Mouse (Mus musculus) induced T-regulatory cell, adult 2 months (primary cell): Measurements from ENCODE around the gene Apbb2.

Experiments used
- DNase-seq: peaks from one replicate; pipeline ENCODE4 v3.0.0-alpha.2; 2012; ENCODE audit warnings: low read depth

The Apbb2 gene

DNA sequence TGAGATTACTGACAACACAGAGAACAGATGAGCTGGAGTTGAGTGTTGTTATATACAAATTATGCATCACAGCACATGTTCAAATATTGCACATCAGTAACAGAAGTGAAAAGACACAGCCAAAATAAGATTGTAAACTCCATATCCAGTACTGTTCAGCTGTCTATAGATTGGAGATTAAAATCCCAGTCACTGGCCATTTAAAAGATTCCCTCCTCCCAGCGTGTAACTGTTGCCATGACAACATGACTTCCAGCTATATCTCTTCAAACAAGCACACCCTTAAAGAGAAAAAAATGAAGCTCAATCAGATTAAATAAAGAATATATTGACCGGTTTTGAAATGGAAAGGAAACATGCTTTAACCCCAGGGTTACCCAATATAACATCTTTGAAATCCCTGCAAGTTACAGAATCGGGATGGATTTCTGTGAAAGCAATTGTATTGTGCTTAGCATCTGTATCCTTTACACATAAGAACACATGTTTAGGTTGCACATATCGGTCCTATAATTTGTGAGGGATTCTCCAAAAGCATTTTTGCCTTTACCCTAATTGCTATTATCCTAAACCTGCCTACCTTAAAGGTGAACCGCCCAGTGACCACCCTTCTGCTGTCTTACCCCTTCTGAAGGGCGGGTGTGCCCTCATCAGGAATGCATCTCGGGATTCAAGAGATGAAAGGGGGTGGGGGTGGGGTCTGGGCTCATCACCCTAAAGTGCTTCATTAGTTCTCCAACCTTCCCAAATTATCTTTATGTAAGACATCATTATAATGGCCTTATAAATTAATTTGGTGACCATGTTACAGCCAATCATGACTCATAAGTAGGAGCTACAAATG lies 202.7 kb downstream of the Apbb2 start:
- DNase-seq: no peak

DNA sequence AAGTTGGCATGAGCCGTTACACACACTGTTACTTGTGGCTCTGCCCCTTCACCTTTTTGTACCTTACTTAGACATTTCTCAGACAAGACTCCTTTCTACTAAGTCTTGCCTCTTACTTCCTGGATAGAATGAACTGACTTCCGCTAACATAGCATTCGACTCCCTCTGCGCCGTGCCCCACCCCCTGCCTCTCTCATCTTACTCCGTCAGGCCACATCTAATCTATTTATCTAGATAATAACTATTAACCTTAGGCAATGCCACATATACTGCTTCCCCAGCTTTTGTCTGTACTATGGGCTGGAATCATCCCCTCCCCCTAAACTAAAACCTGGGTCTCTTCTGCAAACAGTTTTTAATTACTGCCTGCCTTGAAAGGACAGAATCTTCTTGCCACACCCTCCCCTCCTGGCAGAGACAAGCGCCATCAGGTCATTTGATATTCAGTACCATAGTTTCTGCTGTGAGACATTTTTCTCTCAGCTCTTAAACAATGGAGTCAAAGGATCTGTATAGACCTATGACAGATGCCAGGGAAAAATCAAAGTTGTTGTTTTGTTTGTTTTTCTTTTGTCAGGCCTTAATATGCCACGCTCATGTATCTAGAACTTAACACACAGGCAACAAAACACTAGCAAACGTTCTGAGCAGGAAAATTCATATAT lies 203.4 kb downstream of the Apbb2 start:
- no peak for DNase-seq

- DNase-seq: no peak
Observed at GRCm38 (mm10) chr5:66413402-66413801, 205.2 kb downstream of the Apbb2 start.

DNA sequence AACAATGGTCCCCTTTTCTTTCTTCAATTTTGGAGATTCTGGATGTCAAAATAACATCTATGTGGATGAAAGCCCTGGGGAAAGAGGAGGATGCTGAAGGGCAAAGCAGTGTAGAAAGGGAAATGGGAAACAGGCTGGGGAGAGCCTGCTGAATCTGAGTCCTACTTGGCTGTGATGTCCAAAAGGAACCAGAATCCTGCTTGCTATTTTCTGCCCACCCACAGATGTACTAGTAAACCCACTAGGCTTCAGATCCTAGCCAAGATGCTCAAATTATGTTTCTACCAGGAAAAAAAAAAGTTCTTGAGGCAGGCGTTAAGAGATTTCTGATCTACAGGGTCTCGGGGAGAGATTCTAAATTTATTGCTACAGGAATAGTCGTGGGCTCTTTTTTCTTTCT lies 205.8 kb downstream of the Apbb2 start:
- DNase-seq: no peak

DNA sequence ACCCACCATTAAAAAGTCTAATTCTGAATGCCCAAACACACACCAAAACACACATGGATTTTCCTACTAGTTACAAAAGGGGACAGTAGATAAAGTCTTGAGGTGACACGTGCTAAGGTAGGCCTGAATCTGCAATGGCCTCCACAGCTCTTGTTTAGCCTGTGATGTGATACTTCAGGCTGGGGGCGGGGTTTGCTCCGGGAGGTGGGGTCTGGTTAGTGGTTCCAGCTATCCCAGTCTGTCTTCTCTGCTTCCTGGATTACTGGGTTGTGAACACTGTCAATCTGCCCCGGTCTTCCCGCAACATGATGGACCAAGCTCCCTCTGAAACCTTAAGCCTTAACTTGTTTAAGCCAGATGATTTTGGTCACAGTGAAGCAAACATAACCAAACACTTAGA lies 210.0 kb downstream of the Apbb2 start:
- DNase-seq: no peak

GRCm38 (mm10) chr5:66407948-66408347 lies 210.6 kb downstream of the Apbb2 start:
- DNase-seq: no peak

DNA sequence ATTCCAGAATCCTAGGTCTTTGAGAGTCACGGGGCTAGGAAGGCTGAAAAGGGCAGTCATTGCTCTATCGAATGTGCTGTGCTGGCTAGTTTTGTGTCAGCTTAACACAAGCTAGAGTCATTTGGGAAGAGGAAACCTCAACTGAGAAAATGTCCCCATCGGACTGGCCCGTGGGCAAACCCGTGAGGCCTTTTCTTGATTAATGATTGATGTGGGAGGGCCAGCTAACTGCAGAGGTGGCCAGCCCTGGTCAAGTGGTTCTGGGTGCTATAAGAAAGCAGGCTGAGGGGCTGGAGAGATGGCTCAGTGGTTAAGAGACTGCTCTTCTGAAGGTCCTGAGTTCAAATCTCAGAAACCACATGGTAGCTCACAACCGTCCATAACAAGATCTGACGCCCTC lies 212.2 kb downstream of the Apbb2 start:
- DNase-seq: no peak

DNA sequence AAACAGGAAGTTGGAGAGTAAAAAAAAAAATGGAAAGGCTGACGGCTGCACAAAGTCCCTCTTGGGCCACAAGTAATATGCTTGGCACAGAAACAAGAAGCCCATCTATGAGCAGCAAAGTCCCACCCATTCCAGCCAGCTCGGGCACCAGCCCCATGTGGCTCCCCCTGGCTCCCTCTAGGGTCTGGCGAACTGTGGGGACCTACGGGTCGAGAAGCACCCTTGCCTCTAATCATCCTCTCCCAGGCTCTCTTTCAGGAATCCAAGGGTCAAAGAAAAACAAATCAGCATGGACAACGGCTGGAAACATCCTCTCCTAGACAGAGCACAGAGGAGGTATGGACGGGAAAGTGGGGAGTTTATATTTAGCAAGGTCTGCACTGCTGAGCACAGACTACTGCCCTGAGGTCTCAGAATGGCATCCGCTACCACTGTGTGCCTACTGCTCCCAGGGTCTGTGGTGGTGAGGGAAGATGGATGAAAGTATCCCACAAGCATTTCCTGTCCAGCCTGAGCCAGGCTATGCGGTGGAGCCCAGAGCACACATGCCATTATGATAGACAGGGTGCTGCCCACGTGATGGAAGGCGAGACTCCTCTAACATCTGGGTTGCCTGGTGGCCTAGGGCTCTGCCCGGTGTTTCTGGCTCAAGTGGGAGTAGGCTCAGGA lies 212.7 kb downstream of the Apbb2 start:
- no peak for DNase-seq

GRCm38 (mm10) chr5:66405305-66405704 lies 213.3 kb downstream of the Apbb2 start:
- no peak for DNase-seq

GRCm38 (mm10) chr5:66400563-66400962 lies 218.0 kb downstream of the Apbb2 start:
- no peak for DNase-seq

- no peak for DNase-seq
Observed at GRCm38 (mm10) chr5:66399264-66399620, 219.3 kb downstream of the Apbb2 start.

DNA sequence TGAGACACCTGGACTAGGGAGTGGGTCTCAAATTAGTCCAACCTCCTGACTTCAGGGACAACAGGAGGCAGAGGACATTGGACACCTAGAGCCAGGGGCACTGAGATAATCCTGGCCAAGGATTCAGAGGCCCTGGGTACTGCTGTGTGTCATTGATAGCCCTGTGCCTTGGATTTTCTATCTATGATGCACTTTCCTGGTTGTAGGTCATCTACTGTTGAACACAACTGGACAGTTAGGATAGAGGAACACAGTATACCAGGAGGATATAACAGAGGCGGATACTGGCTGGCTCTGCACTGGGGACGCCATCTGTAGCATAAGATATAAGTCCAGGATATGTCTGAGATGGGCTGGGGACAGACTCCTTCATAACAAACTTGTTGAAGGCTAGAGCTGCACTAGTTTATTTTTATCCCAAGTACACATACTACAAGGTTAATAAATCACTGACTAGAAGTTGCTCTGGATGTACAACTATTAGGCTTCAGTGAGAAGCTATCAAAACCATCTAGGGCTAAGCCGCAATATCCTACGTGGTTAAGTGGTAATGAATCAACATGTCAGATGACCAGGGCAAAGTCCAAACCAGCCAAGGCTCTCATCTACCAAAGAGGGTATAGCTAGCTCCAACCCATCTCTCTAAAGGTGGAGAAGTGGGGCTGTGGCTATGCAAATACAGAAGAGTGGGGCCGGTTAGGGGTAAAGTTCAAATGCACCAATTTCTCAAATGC lies 219.9 kb downstream of the Apbb2 start:
- no peak for DNase-seq

DNA sequence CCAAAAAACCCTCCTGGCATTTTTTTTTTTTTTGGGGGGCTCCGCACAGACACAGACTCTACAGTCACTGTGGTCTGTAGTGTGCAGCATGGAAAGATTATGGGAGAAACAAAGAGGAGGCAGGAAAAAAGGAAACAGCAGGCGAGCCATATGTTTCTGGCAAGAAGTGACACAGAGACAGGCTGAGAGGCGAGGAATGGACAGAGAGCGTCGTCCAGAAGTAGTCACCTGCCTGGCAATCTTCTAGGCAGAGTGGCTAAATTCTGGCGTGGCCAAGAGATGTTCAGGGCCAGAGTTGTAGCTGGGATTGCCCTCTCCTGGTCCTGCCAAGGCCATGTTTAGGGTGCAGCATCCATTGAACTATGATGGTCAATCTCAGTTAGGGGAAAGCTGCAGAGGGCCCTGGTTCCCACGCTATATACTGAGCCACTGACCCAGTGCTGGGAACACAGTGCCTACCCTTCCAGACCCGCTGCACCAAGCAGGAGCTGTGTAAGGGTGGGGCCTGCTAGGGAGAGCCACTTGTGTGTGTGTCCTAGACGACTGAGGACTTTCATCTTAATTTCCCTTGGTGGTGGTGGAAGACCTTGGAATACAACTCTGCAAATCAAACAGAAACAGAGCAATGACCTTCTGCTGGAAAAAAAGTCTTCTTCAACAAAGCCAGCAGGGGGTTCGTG lies 224.7 kb downstream of the Apbb2 start:
- DNase-seq: no peak

- no peak for DNase-seq
Observed at GRCm38 (mm10) chr5:66392861-66393529, 225.6 kb downstream of the Apbb2 start.

GRCm38 (mm10) chr5:66391771-66392170 lies 226.8 kb downstream of the Apbb2 start:
- no peak for DNase-seq

DNA sequence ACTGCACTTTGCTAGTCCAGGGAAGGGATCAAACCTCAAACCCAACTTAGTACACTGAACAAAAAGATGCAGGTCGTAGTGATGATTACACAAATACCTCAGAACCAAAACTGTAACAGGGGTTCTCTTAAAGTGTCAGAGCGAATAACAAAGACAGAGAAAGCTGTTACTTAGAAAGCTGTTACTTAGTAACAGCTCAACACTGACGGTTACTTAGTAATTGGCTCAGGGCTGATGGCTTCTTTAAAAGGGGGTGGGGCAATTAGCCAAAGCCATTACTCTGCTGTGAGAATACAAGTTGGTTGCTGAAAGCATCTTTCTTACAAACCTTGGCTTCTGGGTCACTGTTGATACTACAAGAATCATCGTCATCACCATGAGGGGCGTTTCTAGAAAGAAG lies 227.3 kb downstream of the Apbb2 start:
- no peak for DNase-seq

DNA sequence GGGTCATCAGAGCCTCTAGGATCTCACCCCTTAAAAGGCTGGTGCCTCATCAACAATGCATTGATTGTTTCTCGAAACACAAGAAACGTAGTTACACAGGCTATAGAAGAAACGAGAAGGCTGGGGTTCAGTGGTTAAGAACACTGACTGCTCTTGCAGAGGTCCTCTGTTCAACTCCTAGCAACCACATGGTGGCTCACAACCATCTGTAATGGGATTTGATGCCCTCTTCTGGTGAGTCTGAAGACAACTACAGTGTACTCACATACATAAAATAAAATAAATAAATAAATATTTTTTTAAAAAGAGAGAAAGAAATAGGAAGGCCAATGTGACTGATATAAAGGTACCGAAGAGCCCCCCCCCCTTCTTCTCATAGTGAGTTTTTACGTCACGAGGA lies 228.0 kb downstream of the Apbb2 start:
- no peak for DNase-seq

DNA sequence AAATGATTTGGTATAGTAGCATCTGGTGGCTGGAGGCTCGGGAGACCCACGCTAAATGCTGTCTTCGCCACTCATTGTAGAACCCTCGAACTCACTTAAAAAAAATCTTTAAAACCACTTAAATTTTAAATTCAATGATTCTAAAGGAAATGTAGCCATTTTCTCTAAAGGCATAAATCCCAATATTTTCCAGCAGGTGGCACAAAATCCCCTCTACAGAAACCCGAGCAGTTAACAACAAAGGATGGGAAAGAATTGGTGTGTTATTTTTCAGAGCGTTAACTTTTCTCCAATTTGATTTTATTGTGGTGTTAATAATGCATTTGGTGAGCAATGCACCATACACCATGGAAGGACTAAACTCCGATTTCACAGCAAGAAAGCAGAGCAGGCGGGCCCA lies 231.1 kb downstream of the Apbb2 start:
- DNase-seq: no peak

- DNase-seq: peak; percentile 53
Observed at GRCm38 (mm10) chr5:66385636-66386035, 232.9 kb downstream of the Apbb2 start.

DNA sequence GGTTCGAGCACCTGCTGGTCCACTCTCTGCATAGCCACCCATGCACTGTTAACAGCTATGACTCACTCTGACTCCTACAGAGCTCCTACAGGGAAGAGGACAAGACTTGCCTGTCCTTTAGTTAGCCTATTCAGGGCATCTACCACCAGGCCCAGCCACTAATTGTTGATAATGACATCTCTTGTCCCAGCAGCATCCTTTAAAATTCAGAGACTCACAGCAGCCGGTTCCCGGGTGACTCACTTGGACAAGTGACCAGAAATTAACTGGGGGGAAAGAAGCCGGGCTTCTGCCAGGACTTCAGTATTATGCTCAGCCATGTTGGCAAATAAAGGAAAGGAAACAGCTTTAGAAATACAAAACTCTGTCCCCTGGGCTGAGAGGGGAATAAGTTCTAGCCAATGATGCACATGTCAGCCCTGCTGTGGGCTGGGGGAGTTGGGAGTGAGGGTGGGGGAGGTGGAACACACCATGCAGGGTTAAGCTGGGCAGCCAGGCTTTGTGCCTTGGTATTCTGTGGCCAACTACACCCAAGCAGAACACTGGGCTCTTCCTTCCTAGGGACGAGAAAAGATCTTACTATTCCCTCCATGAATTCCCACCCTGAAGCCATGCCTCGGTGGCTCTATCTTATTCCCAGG lies 233.7 kb downstream of the Apbb2 start:
- no peak for DNase-seq

DNA sequence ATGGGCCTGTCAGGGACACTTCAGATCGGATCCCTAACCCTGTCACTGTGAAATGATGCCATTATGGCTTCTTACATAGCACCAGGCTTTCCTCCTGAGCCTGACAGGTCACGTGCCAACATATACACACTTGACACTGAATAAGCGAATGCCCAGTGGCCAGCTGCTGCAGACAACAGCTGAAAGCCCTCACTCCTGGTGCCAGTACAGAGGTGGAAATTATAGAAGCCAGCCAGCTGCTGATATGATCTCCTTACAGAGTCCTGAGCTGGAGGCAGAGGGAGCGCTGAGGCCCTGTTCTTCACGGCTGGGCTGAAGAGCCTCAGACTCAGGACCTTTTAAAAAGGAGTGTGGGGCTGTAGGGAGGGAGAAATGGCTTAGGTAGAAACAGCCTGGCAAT lies 234.5 kb downstream of the Apbb2 start:
- no peak for DNase-seq
